Mouse (Mus musculus) ZHBTc4 (cell line): ENCODE measurements around the gene Nras.
A peak's percentile ranks its signal among the peaks of the same experiment; 100 is the strongest.

Experiments
- DNase-seq: peaks from one replicate; pipeline ENCODE4 v3.0.0-alpha.2; 2011; ENCODE audit warnings: low read depth, low spot score

Gene Nras

DNA sequence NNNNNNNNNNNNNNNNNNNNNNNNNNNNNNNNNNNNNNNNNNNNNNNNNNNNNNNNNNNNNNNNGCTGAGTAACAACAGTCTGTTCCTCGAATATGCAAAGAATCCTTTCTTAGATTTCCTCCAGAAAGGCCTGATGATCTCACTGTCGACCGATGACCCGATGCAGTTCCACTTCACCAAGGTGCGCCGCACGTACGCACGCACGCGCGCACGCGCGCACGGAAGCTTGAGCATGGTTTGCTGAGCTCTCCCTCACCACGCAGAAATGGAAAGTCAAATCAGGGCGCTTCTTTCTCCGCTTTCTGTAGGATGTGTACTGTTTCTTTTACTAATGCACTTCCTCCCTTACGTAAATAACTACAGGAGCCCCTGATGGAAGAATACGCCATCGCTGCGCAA, 40.6 kb downstream of the Nras start:
- DNase-seq = peak; percentile 86

DNA sequence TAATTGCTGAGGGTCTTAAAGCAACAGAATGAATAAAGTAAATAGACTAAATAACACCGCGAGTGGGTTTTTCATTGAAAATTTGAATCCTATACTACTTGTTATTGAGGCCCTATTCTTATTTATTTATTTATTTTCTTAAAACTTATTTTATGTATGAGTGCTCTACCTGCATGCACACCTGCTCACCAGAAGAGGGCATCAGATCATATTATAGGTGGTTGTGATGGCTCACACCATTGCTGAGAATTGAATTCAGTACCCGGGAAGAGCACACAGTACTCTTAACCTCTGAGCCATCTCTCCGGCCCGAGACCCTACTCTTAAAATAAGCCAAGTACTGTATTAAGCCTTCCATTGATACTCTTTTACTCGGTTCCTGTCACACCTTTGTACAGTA, 41.6 kb downstream of the Nras start:
- DNase-seq = peak; percentile 47

GRCm38 (mm10) chr3:103100735-103101134, 42.6 kb downstream of the Nras start:
- DNase-seq = no peak

DNA sequence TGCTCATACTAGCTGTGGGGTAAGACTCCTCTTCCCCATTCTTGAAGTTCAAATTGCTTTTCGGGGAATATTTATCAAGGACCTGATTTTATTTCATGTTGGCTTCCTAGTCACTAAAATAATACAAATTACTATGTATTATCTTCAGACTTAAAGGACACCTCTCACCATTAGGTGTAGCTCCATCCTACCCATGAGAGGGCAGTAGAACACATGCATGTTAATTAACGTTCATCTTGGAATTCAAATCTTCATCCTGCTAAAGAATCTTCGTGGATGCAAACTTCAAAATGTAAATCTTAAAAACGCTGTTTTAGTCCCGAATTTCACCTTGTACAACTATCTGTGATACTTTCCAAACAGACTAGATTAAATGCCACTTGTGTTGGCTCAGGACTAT, 43.1 kb downstream of the Nras start:
- DNase-seq = no peak

GRCm38 (mm10) chr3:103101909-103102308, 43.8 kb downstream of the Nras start:
- DNase-seq = no peak

DNA sequence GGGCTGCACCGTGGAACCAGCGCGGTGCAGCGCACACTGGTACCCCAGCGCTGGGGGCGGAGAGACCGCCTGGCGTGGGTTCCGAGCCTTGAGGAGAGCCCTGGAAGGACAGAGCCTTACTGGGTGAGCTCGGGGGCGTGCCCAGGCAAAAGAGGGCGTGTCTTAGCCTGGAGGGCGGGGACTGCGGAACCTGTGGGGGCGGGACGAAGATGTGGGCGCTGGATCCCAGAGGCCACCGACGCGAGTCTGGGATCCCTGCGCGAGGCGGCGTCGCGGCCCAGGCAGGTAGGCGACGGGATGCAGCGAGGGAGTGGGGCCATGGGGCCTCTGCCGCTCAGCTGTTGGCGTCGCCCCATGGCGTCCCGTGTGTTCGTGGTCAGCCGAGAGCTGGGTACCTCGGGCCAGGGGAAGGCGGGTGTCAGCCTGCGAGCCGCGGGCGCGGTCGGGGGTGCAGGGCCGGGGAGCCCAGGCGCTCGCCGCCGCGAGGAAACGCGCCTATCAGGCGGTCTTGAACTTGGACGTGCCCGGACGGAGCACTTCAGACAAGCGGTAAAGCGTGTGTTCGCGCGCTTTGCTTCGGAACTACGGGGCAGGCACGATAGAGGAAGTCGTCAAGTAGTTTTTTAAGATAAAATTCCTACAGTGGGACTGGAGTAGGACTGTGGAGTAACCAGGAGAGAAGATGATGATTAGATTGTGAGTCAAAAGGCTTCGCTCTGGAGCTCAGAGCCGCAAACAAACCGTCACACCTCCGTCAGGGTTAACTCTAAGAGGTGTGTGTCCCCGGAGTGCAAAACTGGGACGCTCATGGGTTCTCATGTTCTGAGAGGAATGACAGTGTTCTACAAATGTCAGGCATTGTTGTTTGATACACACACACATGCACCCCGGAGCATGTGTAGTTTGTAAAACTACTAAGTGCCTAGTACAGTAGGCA, 44.6 kb downstream of the Nras start, which contains the start of gene Dennd2c:
Gene Dennd2c (plus strand): TSS at position 151 of the 937 bp plus-strand sequence.
- DNase-seq = peak; percentile 98

- DNase-seq = peak; percentile 89
Measured at GRCm38 (mm10) chr3:103107565-103108240, 49.6 kb downstream of the Nras start.

DNA sequence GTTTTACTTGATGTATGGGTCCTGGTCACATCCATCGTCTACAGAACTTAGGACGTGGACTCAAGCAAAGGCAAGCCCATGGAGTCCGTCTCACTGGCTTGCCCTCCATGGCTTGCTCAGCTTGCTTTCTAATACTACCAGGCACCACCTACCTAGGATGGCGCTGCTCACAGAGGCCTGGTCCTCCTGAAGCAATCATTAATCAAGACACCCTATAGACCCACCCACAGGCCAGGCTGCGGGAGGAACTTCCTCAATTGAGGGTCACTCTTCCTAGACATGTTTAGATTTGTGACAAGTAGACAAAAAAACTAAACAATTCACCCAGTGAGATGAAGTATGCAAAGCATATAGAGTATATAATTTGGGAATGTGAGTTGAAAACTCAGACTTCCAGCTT, 54.1 kb downstream of the Nras start:
- no peak for DNase-seq
